Mouse (Mus musculus): Measurements from ENCODE around the gene B3galt4.
A peak's percentile ranks its signal among the peaks of the same experiment; 100 is the strongest.
"Not testable (repeated sequence)": the region's sequence is repeated elsewhere in the genome, so short reads cannot be mapped to it uniquely, and the experiment has no call there.

Gene B3galt4

GRCm38 (mm10) chr17:33968489-33968888 is 17.2 kb upstream of the B3galt4 start:
- DNase-seq (ENCODE audit: low read depth, low spot score): peak; percentile 70

- no peak for DNase-seq (ENCODE audit: low read depth, low spot score)
These were observed 14.7 kb upstream of the B3galt4 start for GRCm38 (mm10) chr17:33965846-33966550.

GRCm38 (mm10) chr17:33965082-33965845 is 14.0 kb upstream of the B3galt4 start:
- no peak for DNase-seq (ENCODE audit: low read depth, low spot score)

GRCm38 (mm10) chr17:33962876-33963275 is 11.6 kb upstream of the B3galt4 start:
- DNase-seq (ENCODE audit: low read depth, low spot score): no peak

- no peak for DNase-seq (ENCODE audit: low read depth, low spot score)
These were observed 8.7 kb upstream of the B3galt4 start for GRCm38 (mm10) chr17:33959948-33960347.

- DNase-seq (ENCODE audit: low read depth, low spot score): no peak
These were observed 7.8 kb upstream of the B3galt4 start for GRCm38 (mm10) chr17:33959135-33959534.

GRCm38 (mm10) chr17:33958451-33958850 is 7.2 kb upstream of the B3galt4 start:
- DNase-seq (ENCODE audit: low read depth, low spot score): no peak

GRCm38 (mm10) chr17:33957493-33957892 is 6.2 kb upstream of the B3galt4 start:
- DNase-seq (ENCODE audit: low read depth, low spot score): no peak

- no peak for DNase-seq (ENCODE audit: low read depth, low spot score)
These were observed 5.0 kb upstream of the B3galt4 start for GRCm38 (mm10) chr17:33956336-33956735.

GRCm38 (mm10) chr17:33955555-33956214 is 4.4 kb upstream of the B3galt4 start, which contains the start of the genes Vps52 and Rps18:
Gene Vps52 (plus strand): TSS chr17:33955812.
Gene Rps18 (minus strand): TSS chr17:33956001.
- DNase-seq (ENCODE audit: low read depth, low spot score): peak; percentile 98

GRCm38 (mm10) chr17:33954646-33955554 is 3.6 kb upstream of the B3galt4 start:
- no peak for DNase-seq (ENCODE audit: low read depth, low spot score)

GRCm38 (mm10) chr17:33953961-33954565 is 2.8 kb upstream of the B3galt4 start:
- no peak for DNase-seq (ENCODE audit: low read depth, low spot score)

- no peak for DNase-seq (ENCODE audit: low read depth, low spot score)
These were observed 2.0 kb upstream of the B3galt4 start for GRCm38 (mm10) chr17:33953310-33953709.

GRCm38 (mm10) chr17:33952879-33953278 is 1.6 kb upstream of the B3galt4 start:
- DNase-seq (ENCODE audit: low read depth, low spot score): no peak

- not testable (repeated sequence) for DNase-seq (ENCODE audit: low read depth, low spot score)
These were observed 727 bp upstream of the B3galt4 start for GRCm38 (mm10) chr17:33952015-33952414.

- DNase-seq (ENCODE audit: low read depth, low spot score): no peak
These were observed 1.1 kb downstream of the B3galt4 start for GRCm38 (mm10) chr17:33950131-33950625.

- DNase-seq (ENCODE audit: low read depth, low spot score): no peak
These were observed 2.3 kb downstream of the B3galt4 start for GRCm38 (mm10) chr17:33948905-33949537.

- DNase-seq (ENCODE audit: low read depth, low spot score): no peak
These were observed 3.0 kb downstream of the B3galt4 start for GRCm38 (mm10) chr17:33948090-33948904.

GRCm38 (mm10) chr17:33947430-33948089 is 3.7 kb downstream of the B3galt4 start:
- no peak for DNase-seq (ENCODE audit: low read depth, low spot score)

Measured in A20 (cell line).